Mouse (Mus musculus): ENCODE data around the gene Gm20877.
"Not testable (repeated sequence)": the region's sequence is repeated elsewhere in the genome, so short reads cannot be mapped to it uniquely, and the experiment has no call there.

Gene Gm20877

GRCm38 (mm10) chrY:17093573-17093972, at the start of gene Gm20877:
Gene Gm20877, plus strand, starts transcription at chrY:17093873.
- DNase-seq (ENCODE audit: low spot score): not testable (repeated sequence)
